Mouse (Mus musculus): ENCODE measurements at regions not wholly inside any gene's neighbourhood (a gene's known extent, or its start where the extent isn't known, plus 50 kb on each side); places are given as distances from the start of the nearest gene placed in this dataset.

GRCm38 (mm10) chr3:52501614-52502013 lies 233.5 kb downstream of the Foxo1 start:
- DNase-seq (ENCODE audit: low read depth in 3 of 3, low spot score in 3 of 3) (peak in 1 of 3 experiments; percentile 2), ATAC-seq (ENCODE audit: insufficient read depth) (0 out of 2 replicates have a peak, but pooled peaks have one; percentile 28)
- H3K4me2 ChIP-seq (ENCODE audit: low read depth) = no peak overlapping the region
- no peak overlapping the region for H3K9ac ChIP-seq (replicated peaks)
- TF ChIP-seq CTCF (IDR thresholded peaks at IDR 0.05; ENCODE audit: low read depth) = no peak
- TF ChIP-seq EP300 (IDR thresholded peaks at IDR 0.05; ENCODE audit: low read depth) = no peak
- H3K27me3 ChIP-seq (ENCODE audit: control insufficient read depth, insufficient read depth, low read length) = no peaks in the 10 kb centered on the region
- no peak overlapping the region for H3K4me3 ChIP-seq (ENCODE audit: insufficient read depth in 1 of 2, low read depth in 2 of 2, low read length in 2 of 2)
- H3K9me3 ChIP-seq (ENCODE audit: control insufficient read depth, low read length) = no peaks in the 10 kb centered on the region
- H3K27ac ChIP-seq = no peak overlapping the region
- 59% methylated on average over 8 of the region's 8 CpGs for WGBS (ENCODE audit: insufficient replicate concordance)
- H3K36me3 ChIP-seq (replicated peaks; ENCODE audit: control insufficient read depth, insufficient read depth, low read depth) = no peaks in the 10 kb centered on the region
- peaks cover 0 to 9% of the 10 kb centered on the region in 2 experiments; a peak in 2 of 4 replicates for H3K4me1 ChIP-seq (replicated peaks; ENCODE audit: control insufficient read depth in 2 of 2, insufficient read depth in 2 of 2, low read length in 1 of 2)

GRCm38 (mm10) chr3:52500026-52500425 lies 231.9 kb downstream of the Foxo1 start:
- WGBS (ENCODE audit: insufficient replicate concordance) = 48% methylated on average over 6 of the region's 6 CpGs
- TF ChIP-seq EP300 (IDR thresholded peaks at IDR 0.05; ENCODE audit: low read depth) = no peak
- no peak for TF ChIP-seq CTCF (IDR thresholded peaks at IDR 0.05; ENCODE audit: low read depth)
- no peak overlapping the region for H3K27ac ChIP-seq
- no peak for ATAC-seq (ENCODE audit: insufficient read depth)
- H3K4me1 ChIP-seq (replicated peaks; ENCODE audit: control insufficient read depth in 2 of 2, insufficient read depth in 2 of 2, low read length in 1 of 2) = peaks cover 0 to 12% of the 10 kb centered on the region in 2 experiments; a peak in 2 of 4 replicates
- H3K9me3 ChIP-seq (ENCODE audit: control insufficient read depth, low read length) = no peaks in the 10 kb centered on the region
- H3K9ac ChIP-seq (replicated peaks) = no peak overlapping the region
- no peaks in the 10 kb centered on the region for H3K36me3 ChIP-seq (replicated peaks; ENCODE audit: control insufficient read depth, insufficient read depth, low read depth)
- H3K4me2 ChIP-seq (ENCODE audit: low read depth) = no peak overlapping the region
- no peak overlapping the region for H3K4me3 ChIP-seq (ENCODE audit: insufficient read depth in 1 of 2, low read depth in 2 of 2, low read length in 2 of 2)
- H3K27me3 ChIP-seq (ENCODE audit: control insufficient read depth, insufficient read depth, low read length) = no peaks in the 10 kb centered on the region
- no peak for DNase-seq (ENCODE audit: low read depth in 3 of 3, low spot score in 3 of 3)

DNA sequence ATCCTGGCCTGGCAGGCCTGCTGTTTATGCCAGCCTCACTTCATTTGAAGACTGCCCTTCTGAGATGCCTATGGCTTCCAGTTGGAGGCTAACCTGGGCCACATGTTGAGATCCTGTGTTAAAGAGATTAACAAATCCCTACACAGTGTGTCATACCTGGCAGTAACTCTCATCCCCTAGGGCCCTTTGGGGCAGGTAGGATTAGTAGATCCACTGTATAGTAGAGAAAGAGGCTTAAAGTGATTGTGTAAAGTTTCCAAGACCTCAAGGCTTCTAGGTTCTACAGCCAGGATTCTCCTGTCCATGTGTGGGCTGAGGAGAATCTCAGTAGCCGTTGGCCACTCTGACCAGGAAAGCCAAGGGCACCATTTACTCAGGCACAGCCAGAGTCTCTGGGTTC lies 231.4 kb downstream of the Foxo1 start:
- ATAC-seq (ENCODE audit: insufficient read depth) = no peak
- Histone ChIP-seq H3K4me2 (ENCODE audit: low read depth) (no peak overlapping the region), H3K9me3 (ENCODE audit: control insufficient read depth, low read length) (no peaks in the 10 kb centered on the region), H3K36me3 (replicated peaks; ENCODE audit: control insufficient read depth, insufficient read depth, low read depth) (no peaks in the 10 kb centered on the region), H3K9ac (replicated peaks) (no peak overlapping the region), H3K27ac (no peak overlapping the region), H3K27me3 (ENCODE audit: control insufficient read depth, insufficient read depth, low read length) (no peaks in the 10 kb centered on the region), H3K4me3 (ENCODE audit: insufficient read depth in 1 of 2, low read depth in 2 of 2, low read length in 2 of 2) (no peak overlapping the region), H3K4me1 (replicated peaks; ENCODE audit: control insufficient read depth in 2 of 2, insufficient read depth in 2 of 2, low read length in 1 of 2) (peaks cover 0 to 12% of the 10 kb centered on the region in 2 experiments; a peak in 2 of 4 replicates)
- no peak for DNase-seq (ENCODE audit: low read depth in 3 of 3, low spot score in 3 of 3)
- 53% methylated on average over 1 of the region's 1 CpGs for WGBS (ENCODE audit: insufficient replicate concordance)
- TF ChIP-seq CTCF (IDR thresholded peaks at IDR 0.05; ENCODE audit: low read depth) = no peak
- TF ChIP-seq EP300 (IDR thresholded peaks at IDR 0.05; ENCODE audit: low read depth) = no peak

DNA sequence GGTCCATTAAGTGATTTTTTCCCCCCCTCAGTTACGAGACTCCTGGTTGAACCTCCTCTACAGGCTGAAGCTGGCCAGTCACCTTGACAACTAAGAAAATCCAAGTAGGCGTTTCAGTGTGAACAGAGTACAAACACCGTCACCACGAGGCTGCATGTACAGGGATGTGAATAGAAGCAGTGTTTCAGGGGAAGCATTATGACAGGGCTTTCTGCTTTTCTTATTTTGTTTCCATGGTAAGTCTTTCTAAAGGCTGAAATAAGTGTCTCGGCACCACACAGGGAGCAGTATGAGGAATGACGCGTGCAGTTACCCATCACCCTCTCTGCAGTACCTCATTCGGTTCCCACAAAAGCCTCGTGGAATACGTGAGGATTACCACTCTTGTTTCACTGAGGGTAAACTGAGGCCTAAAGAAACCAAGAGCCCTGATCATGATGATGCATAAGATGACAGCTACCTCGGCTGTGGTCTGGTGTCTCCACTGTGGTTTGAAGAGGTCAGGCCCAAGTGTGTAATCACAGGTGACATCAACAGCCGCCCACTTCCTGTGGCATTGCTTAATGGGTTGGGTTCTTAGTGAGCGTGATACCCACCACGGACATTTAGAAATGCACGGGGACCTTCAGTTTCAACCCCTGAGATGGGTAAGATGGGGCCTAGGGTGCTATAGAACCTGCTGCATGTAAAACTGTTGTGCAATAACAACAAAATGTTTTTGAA lies 230.5 kb downstream of the Foxo1 start:
- Histone ChIP-seq H3K4me2 (ENCODE audit: low read depth) (no peak overlapping the region), H3K36me3 (replicated peaks; ENCODE audit: control insufficient read depth, insufficient read depth, low read depth) (no peaks in the 10 kb centered on the region), H3K27me3 (ENCODE audit: control insufficient read depth, insufficient read depth, low read length) (no peaks in the 10 kb centered on the region), H3K4me1 (replicated peaks; ENCODE audit: control insufficient read depth in 2 of 2, insufficient read depth in 2 of 2, low read length in 1 of 2) (peaks cover 0 to 12% of the 10 kb centered on the region in 2 experiments; a peak in 2 of 4 replicates), H3K27ac (no peak overlapping the region), H3K9ac (replicated peaks) (no peak overlapping the region), H3K4me3 (ENCODE audit: insufficient read depth in 1 of 2, low read depth in 2 of 2, low read length in 2 of 2) (no peak overlapping the region), H3K9me3 (ENCODE audit: control insufficient read depth, low read length) (no peaks in the 10 kb centered on the region)
- no peak for DNase-seq (ENCODE audit: low read depth in 3 of 3, low spot score in 3 of 3)
- 58% methylated on average over 15 of the region's 15 CpGs for WGBS (ENCODE audit: insufficient replicate concordance)
- no peak for ATAC-seq (ENCODE audit: insufficient read depth)
- TF ChIP-seq EP300 (IDR thresholded peaks at IDR 0.05; ENCODE audit: low read depth) (no peak), CTCF (IDR thresholded peaks at IDR 0.05; ENCODE audit: low read depth) (no peak)

DNA sequence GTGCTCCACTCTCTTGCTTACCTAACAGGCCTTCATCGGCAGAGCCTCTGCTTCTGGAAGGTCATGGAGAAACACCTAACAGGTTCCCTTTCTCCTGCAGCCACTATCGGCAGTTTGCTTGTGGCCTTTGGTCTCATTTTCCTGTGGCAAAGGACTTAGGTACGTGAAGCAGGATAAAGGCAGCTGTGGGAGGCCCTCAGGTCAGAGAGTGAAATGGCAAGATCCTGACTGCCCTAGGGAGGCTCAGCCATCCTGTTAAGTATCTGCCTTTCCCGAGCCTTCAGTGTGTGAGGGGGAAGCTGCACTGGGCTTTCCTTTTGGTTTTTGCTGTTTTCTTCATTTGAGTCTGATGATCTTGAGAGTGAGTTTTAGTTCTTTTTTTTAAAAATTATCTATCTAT lies 228.8 kb downstream of the Foxo1 start:
- H3K4me2 ChIP-seq (ENCODE audit: low read depth) = no peak overlapping the region
- no peaks in the 10 kb centered on the region for H3K9me3 ChIP-seq (ENCODE audit: control insufficient read depth, low read length)
- 58% methylated on average over 4 of the region's 4 CpGs for WGBS (ENCODE audit: insufficient replicate concordance)
- no peak overlapping the region for H3K9ac ChIP-seq (replicated peaks)
- H3K27ac ChIP-seq = no peak overlapping the region
- H3K36me3 ChIP-seq (replicated peaks; ENCODE audit: control insufficient read depth, insufficient read depth, low read depth) = no peaks in the 10 kb centered on the region
- H3K27me3 ChIP-seq (ENCODE audit: control insufficient read depth, insufficient read depth, low read length) = no peaks in the 10 kb centered on the region
- ATAC-seq (ENCODE audit: insufficient read depth) (no peak), DNase-seq (ENCODE audit: low read depth in 3 of 3, low spot score in 3 of 3) (no peak)
- H3K4me3 ChIP-seq (ENCODE audit: insufficient read depth in 1 of 2, low read depth in 2 of 2, low read length in 2 of 2) = no peak overlapping the region
- peaks cover 0 to 5% of the 10 kb centered on the region in 2 experiments; a peak in 1 of 4 replicates for H3K4me1 ChIP-seq (replicated peaks; ENCODE audit: control insufficient read depth in 2 of 2, insufficient read depth in 2 of 2, low read length in 1 of 2)
- TF ChIP-seq EP300 (IDR thresholded peaks at IDR 0.05; ENCODE audit: low read depth) = no peak
- TF ChIP-seq CTCF (IDR thresholded peaks at IDR 0.05; ENCODE audit: low read depth) = no peak
